Mouse (Mus musculus): ENCODE measurements at regions not wholly inside any gene's neighbourhood (a gene's known extent, or its start where the extent isn't known, plus 50 kb on each side); places are given as distances from the start of the nearest gene placed in this dataset.

DNA sequence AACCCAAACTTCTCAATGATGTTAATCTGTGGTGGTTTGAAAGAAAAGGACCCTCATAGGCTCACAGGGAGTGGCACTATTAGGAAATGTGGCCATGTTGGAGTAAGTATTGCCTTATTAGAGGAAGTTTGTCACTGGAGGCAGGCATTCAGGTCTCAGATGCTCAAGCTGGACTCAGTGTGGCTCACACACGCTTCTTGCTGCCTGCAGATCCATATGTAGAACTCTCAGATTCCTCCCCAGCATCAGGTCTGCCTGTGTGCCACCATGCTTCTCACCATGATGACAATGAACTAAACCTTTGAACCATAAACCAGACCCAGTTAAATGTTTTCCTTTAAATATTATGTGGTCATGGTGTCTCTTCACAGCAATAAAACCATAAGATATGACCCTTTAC lies 104.7 kb upstream of the Tbl1xr1 start:
- no peak overlapping the region for H3K4me2 ChIP-seq (replicated peaks; ENCODE audit: low read depth, low read length)
- ATAC-seq: no peak
- no peak for DNase-seq (ENCODE audit: low spot score)
- H3K4me1 ChIP-seq (ENCODE audit: insufficient read depth, low read depth, low read length): no peaks in the 10 kb centered on the region
- TF ChIP-seq EP300 (IDR thresholded peaks at IDR 0.05): no peak
- TF ChIP-seq CTCF (IDR thresholded peaks at IDR 0.05): no peak
- H3K4me3 ChIP-seq (ENCODE audit: low read depth, low read length): no peak overlapping the region
- no peaks in the 10 kb centered on the region for H3K9me3 ChIP-seq (ENCODE audit: low read length)
- no peak overlapping the region for H3K9ac ChIP-seq (replicated peaks; ENCODE audit: low read depth)
- WGBS: 100% methylated on average over 1 of the region's 1 CpGs
- no peaks in the 10 kb centered on the region for H3K36me3 ChIP-seq (ENCODE audit: insufficient read depth, low read length)
- no peak overlapping the region for H3K27ac ChIP-seq (ENCODE audit: low read length)
- H3K27me3 ChIP-seq (replicated peaks; ENCODE audit: insufficient read depth, low read length): no peaks in the 10 kb centered on the region

DNA sequence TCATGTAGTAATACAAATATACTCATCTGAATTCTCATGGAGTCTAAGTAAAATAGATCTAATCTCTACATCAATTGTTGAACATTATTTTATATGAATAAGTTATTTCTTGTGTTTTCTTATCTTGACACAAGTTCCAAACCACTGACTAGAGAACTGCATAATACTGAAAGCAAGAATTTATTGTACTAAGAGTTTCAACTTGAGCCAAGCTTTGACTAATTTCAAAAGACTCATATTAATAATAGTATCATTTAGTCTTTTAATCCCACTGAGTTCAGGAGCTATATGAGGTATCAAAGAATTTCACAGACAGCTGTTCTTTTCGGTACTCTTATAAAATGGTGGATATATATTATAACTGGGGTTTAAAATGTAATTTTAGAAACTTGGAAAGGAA lies 103.3 kb upstream of the Tbl1xr1 start:
- DNase-seq (ENCODE audit: low spot score): no peak
- TF ChIP-seq EP300 (IDR thresholded peaks at IDR 0.05) (no peak), CTCF (IDR thresholded peaks at IDR 0.05) (no peak)
- Histone ChIP-seq H3K9ac (replicated peaks; ENCODE audit: low read depth) (no peak overlapping the region), H3K9me3 (ENCODE audit: low read length) (no peaks in the 10 kb centered on the region), H3K36me3 (ENCODE audit: insufficient read depth, low read length) (no peaks in the 10 kb centered on the region), H3K27ac (ENCODE audit: low read length) (no peak overlapping the region), H3K27me3 (replicated peaks; ENCODE audit: insufficient read depth, low read length) (no peaks in the 10 kb centered on the region), H3K4me3 (ENCODE audit: low read depth, low read length) (no peak overlapping the region), H3K4me2 (replicated peaks; ENCODE audit: low read depth, low read length) (no peak overlapping the region), H3K4me1 (ENCODE audit: insufficient read depth, low read depth, low read length) (no peaks in the 10 kb centered on the region)
- no peak for ATAC-seq
- WGBS: 90% methylated on average over 1 of the region's 1 CpGs

DNA sequence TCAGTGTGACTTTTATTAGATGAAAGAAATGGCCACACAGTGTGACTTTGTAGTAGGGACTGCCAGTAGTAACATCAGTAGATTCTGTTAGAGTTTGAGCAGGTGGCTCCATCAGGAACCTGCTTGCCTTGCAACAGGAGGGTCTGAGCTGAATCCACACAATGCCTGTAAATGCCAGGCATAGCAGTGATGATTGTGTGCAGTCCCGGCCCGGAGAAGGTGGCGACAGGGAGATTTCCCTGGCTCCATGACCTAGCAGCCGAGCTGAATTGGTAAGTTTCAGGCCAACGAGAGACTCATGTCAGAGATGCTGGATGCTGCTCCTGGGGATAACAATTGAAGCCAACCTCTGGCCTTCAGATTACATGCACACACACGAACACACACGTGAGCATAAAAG lies 102.8 kb upstream of the Tbl1xr1 start:
- WGBS: 79% methylated on average over 7 of the region's 7 CpGs
- no peak overlapping the region for H3K4me3 ChIP-seq (ENCODE audit: low read depth, low read length)
- no peaks in the 10 kb centered on the region for H3K9me3 ChIP-seq (ENCODE audit: low read length)
- H3K36me3 ChIP-seq (ENCODE audit: insufficient read depth, low read length): no peaks in the 10 kb centered on the region
- DNase-seq (ENCODE audit: low spot score): no peak
- H3K4me2 ChIP-seq (replicated peaks; ENCODE audit: low read depth, low read length): no peak overlapping the region
- no peak overlapping the region for H3K9ac ChIP-seq (replicated peaks; ENCODE audit: low read depth)
- H3K27ac ChIP-seq (ENCODE audit: low read length): no peak overlapping the region
- ATAC-seq: no peak
- H3K27me3 ChIP-seq (replicated peaks; ENCODE audit: insufficient read depth, low read length): no peaks in the 10 kb centered on the region
- H3K4me1 ChIP-seq (ENCODE audit: insufficient read depth, low read depth, low read length): no peaks in the 10 kb centered on the region
- no peak for TF ChIP-seq CTCF (IDR thresholded peaks at IDR 0.05)
- no peak for TF ChIP-seq EP300 (IDR thresholded peaks at IDR 0.05)

DNA sequence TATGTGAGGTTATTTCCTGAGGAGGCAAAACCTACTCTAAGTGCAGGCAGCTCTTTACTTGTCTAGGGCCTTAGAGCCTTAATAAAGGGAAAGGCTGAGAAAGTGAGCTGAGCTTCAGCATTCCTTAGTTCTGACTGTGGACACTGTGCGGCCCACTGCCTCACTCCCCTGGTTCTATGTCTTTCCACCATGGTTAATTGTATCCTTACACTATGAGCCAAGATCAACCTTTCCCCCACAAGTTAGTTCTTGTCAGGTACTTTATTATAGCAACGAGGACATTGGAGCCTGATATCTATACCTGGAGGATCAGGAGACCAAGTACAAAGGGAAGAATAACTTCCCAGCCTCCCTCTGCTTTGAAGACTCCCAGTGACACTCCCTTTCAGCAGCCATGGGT lies 101.7 kb upstream of the Tbl1xr1 start:
- Histone ChIP-seq H3K4me2 (replicated peaks; ENCODE audit: low read depth, low read length) (no peak overlapping the region), H3K36me3 (ENCODE audit: insufficient read depth, low read length) (no peaks in the 10 kb centered on the region), H3K9me3 (ENCODE audit: low read length) (no peaks in the 10 kb centered on the region), H3K9ac (replicated peaks; ENCODE audit: low read depth) (no peak overlapping the region), H3K27ac (ENCODE audit: low read length) (no peak overlapping the region), H3K4me3 (ENCODE audit: low read depth, low read length) (no peak overlapping the region), H3K27me3 (replicated peaks; ENCODE audit: insufficient read depth, low read length) (no peaks in the 10 kb centered on the region), H3K4me1 (ENCODE audit: insufficient read depth, low read depth, low read length) (no peaks in the 10 kb centered on the region)
- DNase-seq (ENCODE audit: low spot score) (no peak), ATAC-seq (no peak)
- TF ChIP-seq EP300 (IDR thresholded peaks at IDR 0.05): no peak
- no peak for TF ChIP-seq CTCF (IDR thresholded peaks at IDR 0.05)
- 83% methylated on average over 2 of the region's 2 CpGs for WGBS

DNA sequence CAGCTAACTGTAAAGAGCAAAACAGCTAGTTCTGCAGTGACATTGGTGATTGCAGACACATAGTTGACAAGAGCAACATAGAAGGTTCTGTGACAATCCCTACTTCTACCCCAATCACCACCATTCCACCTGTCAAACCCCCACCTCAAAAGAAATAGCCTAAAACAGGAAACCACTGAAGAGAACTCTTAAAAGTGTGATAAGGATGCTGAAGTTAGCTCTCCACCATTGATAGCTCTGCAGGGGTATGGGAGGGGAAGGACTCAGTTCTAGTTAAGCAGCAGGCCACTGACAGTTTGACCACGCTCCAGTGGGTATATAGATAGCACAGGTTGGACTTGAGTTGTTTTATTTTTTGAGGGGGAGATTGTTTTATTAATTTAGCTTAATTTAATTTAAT lies 98.7 kb upstream of the Tbl1xr1 start:
- TF ChIP-seq CTCF (IDR thresholded peaks at IDR 0.05): no peak
- TF ChIP-seq EP300 (IDR thresholded peaks at IDR 0.05): no peak
- no peaks in the 10 kb centered on the region for H3K27me3 ChIP-seq (replicated peaks; ENCODE audit: insufficient read depth, low read length)
- no peak overlapping the region for H3K4me3 ChIP-seq (ENCODE audit: low read depth, low read length)
- no peak overlapping the region for H3K4me2 ChIP-seq (replicated peaks; ENCODE audit: low read depth, low read length)
- H3K36me3 ChIP-seq (ENCODE audit: insufficient read depth, low read length): no peaks in the 10 kb centered on the region
- no peak for DNase-seq (ENCODE audit: low spot score)
- H3K9ac ChIP-seq (replicated peaks; ENCODE audit: low read depth): no peak overlapping the region
- no peaks in the 10 kb centered on the region for H3K4me1 ChIP-seq (ENCODE audit: insufficient read depth, low read depth, low read length)
- WGBS: 76% methylated on average over 1 of the region's 1 CpGs
- H3K27ac ChIP-seq (ENCODE audit: low read length): no peak overlapping the region
- ATAC-seq: no peak
- no peaks in the 10 kb centered on the region for H3K9me3 ChIP-seq (ENCODE audit: low read length)

DNA sequence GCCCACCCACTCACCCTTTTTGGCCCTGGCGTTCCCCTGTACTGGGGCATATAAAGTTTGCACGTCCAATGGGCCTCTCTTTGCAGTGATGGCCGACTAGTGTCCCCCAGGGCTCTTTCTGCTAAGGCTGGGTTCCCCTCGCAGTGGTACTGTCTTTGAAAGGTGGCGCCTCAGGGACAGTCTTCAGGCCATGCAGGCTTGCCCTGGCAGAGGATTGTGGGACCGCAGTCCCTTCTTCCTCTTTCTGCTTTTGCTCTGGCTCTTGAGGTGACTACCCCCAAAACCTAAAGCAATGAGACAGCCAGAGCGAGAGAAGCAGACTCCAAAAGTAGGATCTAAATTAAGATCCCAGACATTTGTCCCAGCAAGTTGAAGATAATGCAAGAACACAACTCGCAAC lies 93.5 kb upstream of the Tbl1xr1 start:
- ATAC-seq: no peak
- no peaks in the 10 kb centered on the region for H3K27me3 ChIP-seq (replicated peaks; ENCODE audit: insufficient read depth, low read length)

DNA sequence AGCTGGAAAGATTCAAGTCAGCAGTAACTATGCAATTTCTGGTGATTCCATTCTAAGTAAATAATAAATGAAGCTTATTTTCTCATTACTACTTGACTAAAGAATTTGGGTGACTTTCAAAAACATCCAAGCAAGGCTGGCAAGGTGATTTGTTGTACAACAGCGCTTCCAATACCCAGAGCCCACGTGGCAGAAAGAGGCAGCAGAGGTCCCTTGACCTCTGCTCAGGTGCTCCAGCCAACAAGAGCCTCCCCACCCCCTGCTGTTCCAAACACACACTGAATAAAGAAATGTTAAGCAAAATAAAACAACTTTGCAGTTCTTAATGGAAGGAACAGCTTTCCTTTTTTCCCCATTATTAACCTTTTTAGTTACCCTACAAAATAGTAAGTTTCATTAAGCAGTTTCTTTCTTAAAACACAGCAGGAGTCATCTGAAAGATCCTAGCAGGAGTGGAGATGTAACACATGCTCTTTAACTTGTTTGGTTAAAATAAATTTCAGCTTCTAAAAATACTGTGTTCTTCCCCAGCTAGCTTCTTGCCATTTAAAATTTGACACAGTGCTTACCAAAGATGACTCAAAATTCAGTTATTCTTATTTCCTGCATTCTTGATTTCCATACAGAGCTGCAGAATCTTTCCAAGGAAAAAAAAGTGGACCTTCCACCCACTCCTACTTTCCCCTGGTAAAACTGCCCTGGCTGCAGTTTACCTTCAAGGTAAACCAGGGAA lies 92.3 kb upstream of the Tbl1xr1 start:
- H3K27me3 ChIP-seq (replicated peaks; ENCODE audit: insufficient read depth, low read length): no peaks in the 10 kb centered on the region
- no peaks in the 10 kb centered on the region for H3K4me1 ChIP-seq (ENCODE audit: insufficient read depth, low read depth, low read length)
- 46% methylated on average over 2 of the region's 2 CpGs for WGBS
- DNase-seq (ENCODE audit: low spot score): no peak
- no peak overlapping the region for H3K4me3 ChIP-seq (ENCODE audit: low read depth, low read length)
- H3K9me3 ChIP-seq (ENCODE audit: low read length): no peaks in the 10 kb centered on the region
- H3K4me2 ChIP-seq (replicated peaks; ENCODE audit: low read depth, low read length): no peak overlapping the region
- H3K9ac ChIP-seq (replicated peaks; ENCODE audit: low read depth): no peak overlapping the region
- ATAC-seq: no peak
- H3K27ac ChIP-seq (ENCODE audit: low read length): no peak overlapping the region
- no peak for TF ChIP-seq EP300 (IDR thresholded peaks at IDR 0.05)
- TF ChIP-seq CTCF (IDR thresholded peaks at IDR 0.05): no peak
- H3K36me3 ChIP-seq (ENCODE audit: insufficient read depth, low read length): no peaks in the 10 kb centered on the region

More for the DNA sequence above, 93.5 kb upstream of the Tbl1xr1 start:
- Histone ChIP-seq H3K4me3 (ENCODE audit: low read depth, low read length) (no peak overlapping the region), H3K36me3 (ENCODE audit: insufficient read depth, low read length) (no peaks in the 10 kb centered on the region), H3K4me2 (replicated peaks; ENCODE audit: low read depth, low read length) (no peak overlapping the region), H3K27ac (ENCODE audit: low read length) (no peak overlapping the region), H3K9me3 (ENCODE audit: low read length) (no peaks in the 10 kb centered on the region), H3K9ac (replicated peaks; ENCODE audit: low read depth) (no peak overlapping the region), H3K4me1 (ENCODE audit: insufficient read depth, low read depth, low read length) (no peaks in the 10 kb centered on the region)
- no peak for DNase-seq (ENCODE audit: low spot score)
- TF ChIP-seq EP300 (IDR thresholded peaks at IDR 0.05) (no peak), CTCF (IDR thresholded peaks at IDR 0.05) (no peak)
- WGBS: 88% methylated on average over 8 of the region's 8 CpGs
